Mouse (Mus musculus) liver, embryonic 14.5 days (tissue): Measurements from ENCODE around the gene Ralgapa2.

Source experiments
- CTCF ChIP-seq: IDR thresholded peaks from 2 replicates; pipeline ENCODE4 v1.5.1; 2016; ENCODE audit warnings: antibody characterized with exemption, low read depth, control low read depth
- EP300 ChIP-seq: IDR thresholded peaks from 2 replicates; pipeline ENCODE4 v1.6.1; 2016; ENCODE audit warnings: antibody characterized with exemption, low read depth

DNA sequence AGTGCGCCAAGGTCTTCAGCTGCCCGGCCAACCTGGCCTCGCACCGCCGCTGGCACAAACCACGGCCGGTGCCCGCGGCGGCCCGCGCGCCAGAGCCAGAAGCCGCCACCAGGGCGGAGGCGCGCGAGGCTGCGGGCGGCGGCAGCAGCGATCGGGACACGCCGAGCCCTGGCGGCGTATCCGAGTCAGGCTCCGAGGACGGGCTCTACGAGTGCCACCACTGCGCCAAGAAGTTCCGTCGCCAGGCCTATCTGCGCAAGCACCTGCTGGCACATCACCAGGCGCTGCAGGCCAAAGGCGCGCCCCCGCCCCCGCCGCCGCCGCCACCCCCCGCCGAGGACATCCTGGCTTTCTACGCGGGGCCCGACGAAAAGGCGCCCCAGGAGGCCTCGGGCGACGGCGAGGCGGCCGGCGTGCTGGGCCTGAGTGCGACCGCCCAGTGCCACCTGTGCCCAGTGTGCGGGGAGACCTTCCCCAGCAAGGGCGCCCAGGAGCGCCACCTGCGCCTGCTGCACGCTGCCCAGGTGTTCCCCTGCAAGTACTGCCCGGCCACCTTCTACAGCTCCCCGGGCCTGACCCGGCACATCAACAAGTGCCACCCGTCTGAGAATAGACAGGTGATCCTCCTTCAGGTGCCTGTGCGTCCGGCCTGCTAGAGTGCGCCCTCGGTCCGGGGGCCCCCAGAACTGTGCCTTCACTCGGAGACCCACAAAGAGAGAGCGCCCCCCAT is 288.8 kb downstream of the Ralgapa2 start:
- TF ChIP-seq CTCF (no peak), EP300 (no peak)
